Comparison of ENCODE assay signal across 8 mouse cellular contexts in the genomic region with DNA sequence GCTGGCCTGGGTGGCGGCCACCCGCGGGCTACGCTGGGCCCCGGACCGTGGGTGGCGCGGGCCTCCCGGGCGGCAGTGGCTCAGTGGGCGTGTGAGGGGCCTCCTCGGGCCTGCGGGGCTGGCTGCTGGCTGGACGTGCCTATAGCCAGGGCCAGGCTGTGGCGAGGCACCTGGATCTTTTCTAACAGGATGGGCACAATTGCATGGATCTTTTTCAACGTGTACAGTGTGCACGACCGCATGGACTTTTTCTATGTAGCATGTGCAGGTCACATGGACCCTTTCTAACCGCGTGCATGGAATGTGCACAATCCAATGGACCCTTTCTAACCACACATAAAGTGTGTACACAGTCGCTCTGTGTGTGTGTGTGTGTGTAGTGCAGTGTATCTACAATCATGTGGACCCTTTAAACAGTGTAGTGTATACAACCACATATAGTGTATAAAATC. TPM values are rescaled to one million over a fixed set of nuclear protein-coding genes. Genes with fewer than 3 reads are reported as not detected.
A peak's percentile ranks its signal among the peaks of the same experiment; 100 is the strongest.
DNase-seq lines count a peak whose midpoint lies in the region; ATAC-seq and TF ChIP-seq lines count a peak whose summit lies in the region.

No protein-coding gene starts in this region.

- 3% methylated on average over 17 of the region's 21 CpGs for whole genome bisulfite sequencing in hindbrain, postnatal 0 days

- no peaks in the 10 kb centered on the region for H3K36me3 ChIP-seq in hindbrain, postnatal 0 days (ENCODE audit: insufficient read depth, low read length)

- H3K9me3 ChIP-seq in hindbrain, postnatal 0 days (ENCODE audit: low read length): no peaks in the 10 kb centered on the region

- H3K27ac ChIP-seq in hindbrain, postnatal 0 days: peak overlapping the region; percentile 83

- DNase-seq in cerebellum, adult 9-10 months: peak; percentile 63
- DNase-seq in cerebellum, postnatal 25 days: no peak
- peak; percentile 13 for DNase-seq in ovary, postnatal 14 days (ENCODE audit: low spot score)
- DNase-seq in ovary, postnatal 10 days (ENCODE audit: low spot score): no peak
- DNase-seq in hindbrain, postnatal 0 days (ENCODE audit: low spot score): peak; percentile 54
- DNase-seq in thymus, postnatal 14 days: no peak
- DNase-seq in layer of hippocampus, postnatal 14 days (ENCODE audit: low spot score in 2 of 2): no peak

- H3K4me3 ChIP-seq in hindbrain, postnatal 0 days (ENCODE audit: low read length): peak overlapping the region; percentile 79

- peak overlapping the region; percentile 91 for H3K9ac ChIP-seq in hindbrain, postnatal 0 days (replicated peaks; ENCODE audit: low read length)

- TF ChIP-seq CTCF in hindbrain, postnatal 0 days (IDR thresholded peaks at IDR 0.05; ENCODE audit: low read depth): no peak

- H3K4me2 ChIP-seq in hindbrain, postnatal 0 days (ENCODE audit: low read depth, low read length): peak overlapping the region; percentile 82

- peak; percentile 75; the same call in 1 of the 2 replicates for ATAC-seq in hindbrain, postnatal 0 days
- peak; percentile 13; the same call in 1 of the 2 replicates for ATAC-seq in monocyte, adult 5-6 weeks (replicated peaks; ENCODE audit: insufficient number of reproducible peaks, low FRiP score, low TSS enrichment, poor library complexity, severe bottlenecking)

- no peaks in the 10 kb centered on the region for H3K27me3 ChIP-seq in hindbrain, postnatal 0 days (ENCODE audit: insufficient read depth, low read length)

- H3K4me1 ChIP-seq in hindbrain, postnatal 0 days (ENCODE audit: insufficient read depth, low read length): peaks cover 10% of the 10 kb centered on the region; the same call in 1 of the 2 replicates

RNA-seq across cellular contexts. Expression of a gene that starts 0.5 kb away (rescaled TPM):
- 13.1 and 15.2 TPM in 2 replicates for total RNA-seq in hindbrain, postnatal 0 days (2014; rRNA removed)
- polyA plus RNA-seq in hindbrain, postnatal 0 days (2015; fragmentation: Nextera tagmentation; extraction: Ambion mirVana): 9.8 and 10.1 TPM in 2 replicates
- 64.9 to 109 TPM (median 65.0 TPM) in 3 replicates for total RNA-seq in monocyte, adult 5-6 weeks (2017)
- 10 to 100 TPM in 1 of 2 experiments, 1 to 10 TPM in 1; 9.9 to 11.0 TPM for total RNA-seq in layer of hippocampus, postnatal 14 days (2021)

RNA-seq across cellular contexts. Expression of a gene that starts 45.0 kb away (rescaled TPM):
- 8.9 and 9.1 TPM in 2 replicates for total RNA-seq in hindbrain, postnatal 0 days (2014; rRNA removed)
- 17.2 and 17.6 TPM in 2 replicates for polyA plus RNA-seq in hindbrain, postnatal 0 days (2015; fragmentation: Nextera tagmentation; extraction: Ambion mirVana)
- total RNA-seq in monocyte, adult 5-6 weeks (2017): 16.3 to 26.0 TPM (median 25.0 TPM) in 3 replicates
- total RNA-seq in layer of hippocampus, postnatal 14 days (2021): 10 to 100 TPM; 24.7 to 25.8 TPM

Comparison
In these comparisons a context has a peak if more than half of its experiments do, and no peak if none do; other contexts are left out.
1. DNase-seq: peak in cerebellum, adult 9-10 months (single experiment), ovary, postnatal 14 days (single experiment) and hindbrain, postnatal 0 days (single experiment); none in cerebellum, postnatal 25 days (0 of 2), ovary, postnatal 10 days (single experiment), thymus, postnatal 14 days (single experiment) and layer of hippocampus, postnatal 14 days (0 of 2).